Mouse (Mus musculus) brain, adult 10 weeks (tissue): Measurements from ENCODE around the gene Trmt112. TPM values are rescaled to one million over a fixed set of nuclear protein-coding genes. Genes with fewer than 3 reads are reported as not detected.

Source experiments
- polyA plus RNA-seq: library from polyadenylated mRNA; stranded (reverse); fragments of 350-450 nt; fragmentation: Illumina TruSeq; extraction: RNeasy Lipid Tissue Mini Kit (QIAGEN cat#74804); gene quantifications from one replicate; pipeline ENCODE4 v1.2.3, GENCODE M21; 2015; ENCODE audit warnings: low read depth, low replicate concordance

Trmt112 gene
- 58.7 TPM for polyA plus RNA-seq

DNA sequence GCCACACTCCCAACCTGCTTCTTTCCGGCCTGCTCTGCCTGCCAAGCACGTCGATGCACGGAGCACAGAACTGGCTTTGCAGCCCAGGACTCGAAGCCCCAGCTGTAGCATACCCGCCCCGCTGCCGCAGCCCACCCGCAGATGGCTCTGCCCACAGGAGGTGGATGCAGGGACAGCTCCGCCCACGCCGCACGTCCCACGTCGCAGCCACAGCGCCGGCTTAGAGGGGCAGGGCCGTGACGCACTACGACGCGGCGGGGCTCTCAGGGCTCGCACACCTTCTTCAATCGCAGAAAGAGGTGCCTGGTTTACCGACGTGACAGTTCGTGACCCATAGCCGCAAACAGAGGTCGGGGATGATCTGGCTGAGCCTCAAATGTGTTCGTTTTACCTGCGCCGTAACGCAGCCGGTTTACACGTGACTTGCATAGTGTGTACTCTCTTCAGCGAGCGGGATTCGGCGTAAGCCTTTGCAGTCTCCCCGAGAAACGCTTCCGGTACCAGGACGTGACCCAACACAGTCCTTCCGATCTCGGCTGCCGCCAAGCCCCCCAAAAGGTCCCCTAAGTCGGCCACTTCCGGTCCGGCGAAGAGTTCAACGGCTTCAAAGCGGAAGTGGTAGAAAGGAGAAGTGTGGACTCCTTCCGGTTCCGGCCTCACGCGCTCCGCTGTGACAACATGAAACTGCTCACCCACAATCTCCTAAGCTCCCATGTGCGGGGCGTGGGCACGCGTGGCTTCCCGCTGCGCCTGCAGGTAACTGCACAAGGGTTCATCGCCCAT is at the start of gene Trmt112, which contains the start of gene Prdx5:
Gene Trmt112, plus strand, starts transcription at position 192 of the 783 bp plus-strand sequence.
Gene Prdx5, minus strand, starts transcription at position 600 of the 783 bp plus-strand sequence.

DNA sequence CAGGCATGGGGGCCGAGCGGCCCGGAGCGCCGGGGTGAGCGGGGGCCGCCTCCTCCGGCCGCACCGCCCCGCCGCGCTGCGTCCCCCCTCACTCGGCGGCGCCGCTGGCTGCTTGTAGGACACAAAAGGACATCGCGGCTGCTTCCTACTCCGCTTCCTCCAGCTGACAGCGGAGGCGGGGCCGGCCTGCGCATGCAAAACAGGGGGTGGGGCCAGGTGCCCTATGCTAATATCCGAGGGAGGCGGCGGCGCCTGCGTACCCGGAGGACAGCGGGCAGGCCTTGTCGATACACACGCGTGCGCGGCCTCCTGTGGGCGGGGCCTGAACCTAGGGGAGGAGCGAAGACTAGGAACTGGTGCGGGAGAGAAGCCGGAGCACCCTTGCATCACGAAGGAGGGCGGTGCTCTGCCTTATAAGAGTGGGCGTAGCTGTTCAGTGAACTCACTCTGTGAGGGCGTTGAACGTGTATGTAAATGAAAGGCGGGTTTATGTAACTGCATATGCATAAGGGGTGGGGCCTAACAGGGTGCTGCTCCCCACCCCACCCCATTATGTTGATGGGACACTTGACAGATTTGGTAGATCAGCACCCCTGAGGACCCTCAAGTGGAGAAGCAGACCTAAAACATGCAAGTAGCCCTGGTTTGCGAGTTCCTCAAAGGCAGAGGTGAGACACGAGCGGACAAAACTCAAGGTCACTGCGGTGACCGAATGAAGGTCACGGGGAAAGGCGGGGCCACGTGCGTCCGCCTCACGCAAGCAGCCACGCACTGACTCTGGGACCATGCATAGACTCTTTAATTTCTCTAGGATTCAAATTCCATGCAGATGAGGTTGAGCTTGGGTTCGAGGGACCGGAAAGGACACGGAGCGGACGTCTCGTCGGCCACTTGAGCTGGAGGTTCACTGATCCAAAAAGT is 12.4 kb downstream of the Trmt112 start, which contains the start of gene Esrra:
Gene Esrra, minus strand, starts transcription at position 167 of the 921 bp plus-strand sequence.

DNA sequence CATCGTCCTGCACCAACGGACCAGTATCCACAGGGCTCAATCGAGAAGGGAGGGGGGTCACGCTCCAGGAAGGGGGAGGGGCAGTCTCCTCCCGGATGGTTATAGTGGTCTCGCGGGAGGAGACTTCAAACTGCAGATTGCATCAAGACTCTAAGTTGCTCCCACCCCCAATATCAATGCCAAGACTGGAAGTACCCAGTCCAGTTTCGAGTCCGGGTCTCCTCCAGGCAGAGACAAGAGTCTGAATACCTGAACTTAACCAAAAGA is 15.7 kb downstream of the Trmt112 start, which contains the start of gene Catsperz:
Gene Catsperz, minus strand, starts transcription at position 74 of the 267 bp plus-strand sequence.

DNA sequence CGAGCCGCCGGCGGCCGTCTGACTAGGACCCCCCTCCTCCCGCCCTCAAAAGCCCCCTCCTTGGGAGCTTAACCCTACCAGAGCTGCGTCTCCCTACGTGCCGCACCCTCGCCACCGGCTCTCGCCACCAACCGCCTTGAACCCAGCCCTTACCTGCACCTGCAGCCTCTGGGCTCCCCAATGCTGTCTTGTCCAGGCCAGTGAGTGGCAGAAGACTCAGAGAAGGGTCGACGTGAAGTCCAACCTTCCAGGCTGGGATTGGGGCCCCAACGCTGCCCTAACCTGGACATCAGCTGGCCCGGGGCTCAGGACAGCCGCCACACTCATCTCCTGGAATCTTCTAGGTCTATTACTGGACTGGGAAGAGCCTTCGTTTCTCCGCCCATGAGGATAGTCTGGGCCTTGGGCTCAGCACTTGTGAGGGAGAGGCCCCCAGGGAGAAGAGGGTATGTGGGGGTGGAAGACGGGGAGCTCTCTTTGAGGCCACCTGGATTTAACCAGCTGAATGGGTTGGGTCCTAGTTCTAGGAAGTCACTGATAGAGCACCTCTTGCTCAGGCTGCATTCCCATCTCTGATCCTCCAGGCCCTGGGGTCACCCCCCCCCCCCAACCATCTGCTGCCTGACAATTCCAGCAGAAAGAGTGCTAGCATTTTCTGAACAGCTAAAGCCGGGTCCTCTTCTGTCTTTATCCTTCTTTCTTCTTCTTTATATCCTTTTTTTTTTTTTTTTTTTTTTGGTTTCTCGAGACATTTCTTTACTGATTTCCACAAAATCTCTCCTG is 24.9 kb downstream of the Trmt112 start, which contains the start of gene Kcnk4:
Gene Kcnk4, minus strand, starts transcription at position 321 of the 783 bp plus-strand sequence.

DNA sequence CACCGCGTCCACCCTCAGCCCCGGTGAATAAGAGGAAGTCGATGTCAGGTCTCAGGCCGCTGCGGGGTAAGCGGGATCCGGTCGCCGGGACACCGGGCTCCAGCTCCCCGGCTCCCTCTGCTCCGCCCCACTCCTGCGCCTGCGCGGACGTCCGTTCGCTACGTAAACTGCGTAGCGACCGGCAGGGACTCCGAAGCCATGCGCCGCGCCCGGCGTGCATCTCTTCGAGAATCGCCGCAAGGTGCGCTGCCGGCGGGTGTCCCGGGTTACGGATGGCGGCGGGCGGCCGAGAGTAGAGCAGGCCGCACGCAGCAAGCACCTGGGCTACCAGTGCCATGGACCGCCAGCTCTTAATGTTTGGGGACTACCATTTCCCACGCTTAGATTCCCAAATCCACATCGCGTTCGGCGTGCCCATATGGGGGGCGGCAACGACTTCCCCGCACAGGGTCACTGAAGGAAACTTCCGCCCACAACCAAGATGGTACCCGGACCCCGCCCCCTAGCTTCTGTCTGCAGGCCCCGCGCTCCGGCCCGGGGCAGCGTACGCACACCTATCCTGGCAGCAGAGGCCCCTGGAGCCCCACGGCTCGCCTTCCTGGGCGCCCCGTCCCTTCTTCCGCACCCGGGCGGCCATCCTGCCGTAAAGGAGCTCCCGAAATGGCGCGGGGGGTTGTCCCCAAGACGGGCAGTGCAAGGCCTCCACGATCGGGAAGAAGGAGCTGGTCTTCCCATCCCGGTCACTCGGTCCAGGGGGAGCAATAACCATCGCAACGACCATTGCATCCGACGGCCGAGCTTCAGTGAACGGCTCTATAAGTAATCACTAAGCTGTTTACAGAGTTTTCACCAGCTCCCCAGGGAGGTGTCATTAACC is 32.1 kb downstream of the Trmt112 start, which contains the start of gene Bad:
Gene Bad, plus strand, starts transcription at position 490 of the 877 bp plus-strand sequence.

DNA sequence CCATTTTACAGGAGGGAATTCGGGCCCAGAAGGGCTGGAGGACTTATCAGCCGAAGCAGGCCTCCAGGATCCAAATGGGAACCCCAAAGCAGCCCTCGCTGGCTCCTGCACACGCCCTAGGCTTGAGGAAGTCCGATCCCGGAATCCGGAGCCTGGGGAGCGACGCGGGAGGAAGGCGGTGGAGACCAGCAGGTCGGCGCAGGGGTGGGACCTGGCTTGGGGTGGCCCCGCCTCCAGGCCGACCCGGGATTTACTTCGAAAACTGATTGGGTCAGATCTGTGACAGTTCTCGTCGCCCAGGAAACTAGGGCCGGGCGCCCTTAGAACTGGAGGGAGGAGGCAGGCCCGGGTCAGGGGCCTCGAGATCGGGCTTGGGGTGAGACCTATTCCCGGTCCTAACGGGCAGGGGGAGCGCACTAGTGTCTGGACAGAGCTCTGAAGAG is 32.8 kb downstream of the Trmt112 start, which contains the start of gene Gpr137:
Gene Gpr137, minus strand, starts transcription at position 232 of the 443 bp plus-strand sequence.

Other genes starting within 250 kb of the Trmt112 start
- 30.3 TPM for gene Rps6ka4, start 69.1 kb upstream of the Trmt112 start, polyA plus RNA-seq
- gene Ccdc88b, start 51.5 kb upstream of the Trmt112 start, polyA plus RNA-seq = 1.2 TPM
- gene Prdx5, start 408 bp downstream of the Trmt112 start, polyA plus RNA-seq = 507 TPM
- gene Esrra, start 12.1 kb downstream of the Trmt112 start, polyA plus RNA-seq = 63.1 TPM
- gene Catsperz, start 15.7 kb downstream of the Trmt112 start, polyA plus RNA-seq = 13.3 TPM
- gene Kcnk4, start 24.8 kb downstream of the Trmt112 start, polyA plus RNA-seq = 27.2 TPM
- gene Bad, start 32.2 kb downstream of the Trmt112 start, polyA plus RNA-seq = 76.2 TPM
- gene Gpr137, start 32.8 kb downstream of the Trmt112 start, polyA plus RNA-seq = 114 TPM
- 51.1 TPM for gene Ppp1r14b, start 65.3 kb downstream of the Trmt112 start, polyA plus RNA-seq
- gene Plcb3, start 66.8 kb downstream of the Trmt112 start, polyA plus RNA-seq = 10.9 TPM
- 240 TPM for gene Fkbp2, start 70.8 kb downstream of the Trmt112 start, polyA plus RNA-seq
- 79.8 TPM for gene Vegfb, start 78.0 kb downstream of the Trmt112 start, polyA plus RNA-seq
- 27.9 TPM for gene Dnajc4, start 82.9 kb downstream of the Trmt112 start, polyA plus RNA-seq
- gene Nudt22, start 86.4 kb downstream of the Trmt112 start, polyA plus RNA-seq = 14.3 TPM
- gene Trpt1, start 86.4 kb downstream of the Trmt112 start, polyA plus RNA-seq = 21.3 TPM
- gene Fermt3, start 109.8 kb downstream of the Trmt112 start, polyA plus RNA-seq = 3.8 TPM
- gene Stip1, start 130.3 kb downstream of the Trmt112 start, polyA plus RNA-seq = 245 TPM
- 16.9 TPM for gene Macrod1, start 147.1 kb downstream of the Trmt112 start, polyA plus RNA-seq
- 9.3 TPM for gene Flrt1, start 196.0 kb downstream of the Trmt112 start, polyA plus RNA-seq